Mouse (Mus musculus): ENCODE measurements at regions not wholly inside any gene's neighbourhood (a gene's known extent, or its start where the extent isn't known, plus 50 kb on each side); places are given as distances from the start of the nearest gene placed in this dataset. TPM values are rescaled to one million over a fixed set of nuclear protein-coding genes. Genes with fewer than 3 reads are reported as not detected.
A peak's percentile ranks its signal among the peaks of the same experiment; 100 is the strongest.

GRCm38 (mm10) chr10:91858711-91859595, 677.8 kb upstream of the Tmpo start:
- Histone ChIP-seq H3K4me3 (no peak overlapping the region), H3K9me3 (no peaks in the 10 kb centered on the region), H3K27me3 (no peaks in the 10 kb centered on the region), H3K9ac (no peak overlapping the region), H3K4me1 (0 out of 2 replicates have a peak, but pooled peaks cover 4% of the 10 kb centered on the region), H3K36me3 (no peaks in the 10 kb centered on the region), H3K4me2 (no peak overlapping the region), H3K27ac (no peak overlapping the region)
- WGBS, result 49% methylated on average over 6 of the region's 6 CpGs
- ATAC-seq (ENCODE audit: insufficient number of reproducible peaks, insufficient read depth, low FRiP score, low TSS enrichment, low read depth), result no peak

DNA sequence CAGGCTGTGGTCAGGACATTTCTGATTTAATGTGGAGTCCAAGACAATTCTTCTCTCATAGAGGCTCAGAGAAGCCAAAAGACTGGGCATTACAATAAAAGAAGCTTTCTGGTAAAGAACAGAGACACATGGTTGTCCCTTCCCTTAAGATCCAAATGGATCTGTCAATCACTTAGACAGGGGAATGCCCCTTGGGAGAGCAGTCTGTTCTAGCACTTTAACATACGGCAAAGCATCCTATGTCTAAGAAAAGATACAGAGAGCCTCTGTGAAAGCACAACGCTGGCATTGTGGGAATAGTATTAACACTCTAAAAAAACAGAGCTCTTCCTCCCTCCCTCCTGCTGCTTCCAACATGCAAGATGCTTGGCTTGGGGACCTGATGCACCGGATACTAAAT, 646.0 kb upstream of the Tmpo start:
- Histone ChIP-seq H3K4me3 (no peak overlapping the region), H3K9me3 (no peaks in the 10 kb centered on the region), H3K27me3 (no peaks in the 10 kb centered on the region), H3K36me3 (no peaks in the 10 kb centered on the region), H3K9ac (no peak overlapping the region), H3K4me1 (no peaks in the 10 kb centered on the region), H3K27ac (no peak overlapping the region), H3K4me2 (no peak overlapping the region)
- WGBS, result 22% methylated on average over 3 of the region's 3 CpGs
- ATAC-seq (ENCODE audit: insufficient number of reproducible peaks, insufficient read depth, low FRiP score, low TSS enrichment, low read depth), result no peak

DNA sequence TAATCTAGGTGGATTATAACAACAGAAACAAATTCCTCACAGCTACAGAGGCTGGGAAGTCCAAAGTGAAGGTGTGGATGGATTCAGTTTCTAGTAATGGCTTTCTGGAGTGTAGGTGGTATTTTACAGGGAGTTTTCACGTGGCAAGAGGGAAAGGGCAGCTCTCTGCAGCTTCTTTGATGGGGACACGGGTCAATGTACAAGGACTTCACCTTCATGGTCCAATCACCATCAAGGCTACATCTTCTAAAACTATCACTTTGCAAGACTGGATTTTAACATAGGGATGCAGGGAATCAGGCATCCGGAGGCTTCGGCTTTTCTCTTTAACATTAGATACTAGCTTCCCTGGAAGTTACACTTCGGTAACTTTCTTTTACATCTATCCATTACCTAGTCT, 642.4 kb upstream of the Tmpo start:
- H3K27ac ChIP-seq, result no peak overlapping the region
- no peak for ATAC-seq (ENCODE audit: insufficient number of reproducible peaks, insufficient read depth, low FRiP score, low TSS enrichment, low read depth)
- H3K9ac ChIP-seq, result no peak overlapping the region
- no peaks in the 10 kb centered on the region for H3K9me3 ChIP-seq
- H3K27me3 ChIP-seq, result no peaks in the 10 kb centered on the region
- no peak overlapping the region for H3K4me3 ChIP-seq
- H3K4me2 ChIP-seq, result no peak overlapping the region
- H3K36me3 ChIP-seq, result no peaks in the 10 kb centered on the region
- no peaks in the 10 kb centered on the region for H3K4me1 ChIP-seq
- 94% methylated on average over 5 of the region's 5 CpGs for WGBS

DNA sequence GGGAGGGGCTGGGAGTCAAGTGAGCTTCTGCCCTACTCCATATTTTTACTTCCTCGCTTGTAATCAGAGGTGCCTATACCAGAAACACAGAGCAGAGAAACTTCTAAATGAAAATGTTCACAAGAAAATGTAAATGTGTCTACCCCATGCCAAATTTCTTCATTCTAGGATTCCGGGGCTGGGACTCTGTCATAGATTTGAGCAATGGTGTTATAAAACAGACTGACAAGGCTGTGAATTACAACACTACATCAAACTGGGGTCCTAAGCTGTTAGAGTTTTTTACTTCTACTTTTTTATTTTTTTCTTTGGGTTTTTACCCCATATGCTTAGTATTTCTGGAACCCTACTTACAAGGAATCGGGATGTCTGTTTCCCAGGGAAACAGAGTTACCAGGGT, 623.8 kb upstream of the Tmpo start:
- ATAC-seq (ENCODE audit: insufficient number of reproducible peaks, insufficient read depth, low FRiP score, low TSS enrichment, low read depth), result no peak
- Histone ChIP-seq H3K27me3 (no peaks in the 10 kb centered on the region), H3K4me1 (no peaks in the 10 kb centered on the region), H3K4me2 (no peak overlapping the region), H3K4me3 (no peak overlapping the region), H3K27ac (no peak overlapping the region), H3K9me3 (no peaks in the 10 kb centered on the region), H3K9ac (no peak overlapping the region), H3K36me3 (no peaks in the 10 kb centered on the region)
- WGBS, result 89% methylated on average over 3 of the region's 3 CpGs

MicroRNAs in the stretch of these regions (microRNA counts, 519-probe panel; counts per million panel counts)
- microRNA mmu-miR-135a, result 3,878 counts per million, percentile 84 among the panel's probes with 10 or more counts

Small RNA genes lying in the stretch of these regions (microRNA-seq; reads per million reads assigned to microRNA genes)
- gene Gm22582 (not detected), gene Mir1251 (9.1 reads per million, percentile 27 among the genes with 10 or more reads in this experiment), gene Mir135a-2 (8.9 reads per million, percentile 26 among the genes with 10 or more reads in this experiment)
